Mouse (Mus musculus) myocyte (in vitro differentiated cells): ENCODE measurements around the gene Tef. TPM values are rescaled to one million over a fixed set of nuclear protein-coding genes. Genes with fewer than 3 reads are reported as not detected.

Experiments used
- H3K27me3 ChIP-seq: one replicate; pipeline ENCODE4 v1.6.1; 2011; ENCODE audit not compliant: control insufficient read depth, insufficient read depth, insufficient read length
- H3K36me3 ChIP-seq: one replicate; pipeline ENCODE4 v1.6.1; 2011; ENCODE audit not compliant: control insufficient read depth, insufficient read depth
- H3K4me2 ChIP-seq: one replicate; pipeline ENCODE4 v1.6.1; 2011; ENCODE audit warnings: low read depth, control low read depth
- H3K4me3 ChIP-seq: one replicate; pipeline ENCODE4 v1.5.1; 2011; ENCODE audit warnings: mild to moderate bottlenecking, control low read depth, moderate library complexity
- H3K79me2 ChIP-seq: one replicate; pipeline ENCODE4 v1.6.1; 2011; ENCODE audit not compliant: control insufficient read depth, insufficient read depth
- H3ac ChIP-seq: one replicate; pipeline ENCODE4 v1.6.1; 2011; ENCODE audit not compliant: control insufficient read depth, insufficient read length
- CEBPB ChIP-seq: IDR thresholded peaks from 2 replicates; pipeline ENCODE4 v1.6.1; 2011; ENCODE audit warnings: mild to moderate bottlenecking, moderate library complexity; ENCODE audit not compliant: poor library complexity, insufficient read depth, severe bottlenecking
- E2F4 ChIP-seq: IDR thresholded peaks from one replicate; pipeline ENCODE4 v1.6.1; 2011; ENCODE audit warnings: mild to moderate bottlenecking, control low read depth, moderate library complexity; ENCODE audit not compliant: insufficient read depth
- MAX ChIP-seq: IDR thresholded peaks from one replicate; pipeline ENCODE4 v1.6.1; 2011; ENCODE audit warnings: low read depth, mild to moderate bottlenecking, control low read depth
- MYOD1 ChIP-seq, 3 experiments: IDR thresholded peaks; one replicate each; pipeline ENCODE4 v1.6.1; 2011; ENCODE audit warnings: control low read depth in 2 of 3, low read depth in 2 of 3, mild to moderate bottlenecking in 2 of 3, moderate library complexity in 1 of 3; ENCODE audit not compliant: insufficient read length in 2 of 3, control insufficient read depth in 1 of 3
- MYOG ChIP-seq, 3 experiments: IDR thresholded peaks; one replicate each; pipeline ENCODE4 v1.6.1; 2011; ENCODE audit warnings: control low read depth in 2 of 3, low read depth in 2 of 3, mild to moderate bottlenecking in 2 of 3; ENCODE audit not compliant: insufficient read length in 2 of 3, control insufficient read depth in 1 of 3, insufficient read depth in 1 of 3
- POLR2A ChIP-seq: IDR thresholded peaks from one replicate; pipeline ENCODE4 v1.6.1; 2011; ENCODE audit warnings: low read depth, mild to moderate bottlenecking, control low read depth, moderate library complexity; ENCODE audit not compliant: insufficient read length
- POLR2AphosphoS2 ChIP-seq: IDR thresholded peaks from one replicate; pipeline ENCODE4 v1.6.1; 2011; ENCODE audit warnings: low read depth, control low read depth; ENCODE audit not compliant: insufficient read length
- REST ChIP-seq: IDR thresholded peaks from one replicate; pipeline ENCODE4 v1.6.1; 2011; ENCODE audit warnings: mild to moderate bottlenecking, control low read depth, moderate library complexity; ENCODE audit not compliant: insufficient read depth, insufficient read length
- SRF ChIP-seq: IDR thresholded peaks from one replicate; pipeline ENCODE4 v1.6.1; 2011; ENCODE audit warnings: low read depth; ENCODE audit not compliant: control insufficient read depth, insufficient read length
- TCF12 ChIP-seq: IDR thresholded peaks from one replicate; pipeline ENCODE4 v1.6.1; 2011; ENCODE audit warnings: mild to moderate bottlenecking, control low read depth; ENCODE audit not compliant: poor library complexity, insufficient read depth, severe bottlenecking
- TCF3 ChIP-seq: IDR thresholded peaks from one replicate; pipeline ENCODE4 v1.6.1; 2011; ENCODE audit warnings: low read depth, control low read depth; ENCODE audit not compliant: insufficient read length
- USF1 ChIP-seq: IDR thresholded peaks from one replicate; pipeline ENCODE4 v1.6.1; 2011; ENCODE audit warnings: low read depth, mild to moderate bottlenecking, control low read depth, moderate library complexity
- polyA plus RNA-seq: library from polyadenylated mRNA; unstranded; fragments of >200 nt; fragmentation: generic; extraction: Trizol; gene quantifications from one replicate; pipeline ENCODE4 v1.2.1, GENCODE M21; 2012; ENCODE audit warnings: missing spikeins

Tef gene
- polyA plus RNA-seq, 1 experiment, result 58.4 TPM

DNA sequence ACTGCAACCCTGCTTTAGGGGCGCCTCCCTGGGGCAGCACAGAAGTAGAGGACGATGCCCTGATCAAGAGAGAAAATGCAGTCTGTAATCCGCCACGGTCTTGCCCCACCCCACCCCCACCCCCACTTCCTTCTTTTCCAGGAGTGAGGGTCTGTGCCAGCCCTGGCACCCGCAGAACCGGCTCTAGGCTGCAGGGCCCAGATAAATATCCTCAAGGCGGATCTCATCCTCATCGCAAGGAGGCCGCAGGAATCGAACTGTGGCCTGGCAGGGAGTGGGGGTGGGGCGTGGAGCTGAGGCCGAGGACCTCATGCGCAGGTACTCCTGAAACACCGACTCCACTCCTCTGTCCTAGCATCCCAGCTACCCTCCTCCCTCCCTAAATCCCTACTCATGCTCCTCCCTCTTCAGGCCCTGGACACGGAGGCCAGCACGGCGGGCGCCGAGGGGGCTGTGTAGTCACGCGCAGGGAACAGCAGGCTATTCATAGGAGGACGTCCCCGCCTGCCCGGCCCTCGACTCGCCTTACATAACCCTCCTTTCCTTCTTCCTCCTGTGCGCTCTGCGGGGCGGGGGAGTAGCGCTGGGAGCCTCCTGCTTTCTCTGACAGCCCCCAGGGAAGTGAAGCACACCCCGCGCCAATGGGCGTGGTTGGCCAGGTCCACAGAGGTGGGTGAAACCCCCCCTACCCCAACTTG lies 34.1 kb downstream of the Tef start:
- TF ChIP-seq MYOG (IDR thresholded peaks at IDR 0.05; ENCODE audit: control insufficient read depth in 1 of 3, insufficient read depth in 1 of 3, insufficient read length in 2 of 3, low read depth in 2 of 3) (no peak), USF1 (no peak), MYOD1 (IDR thresholded peaks at IDR 0.05; ENCODE audit: control insufficient read depth in 1 of 3, insufficient read length in 2 of 3, low read depth in 2 of 3) (no peak), MAX (no peak), E2F4 (no peak), TCF12 (no peak), POLR2AphosphoS2 (no peak), POLR2A (no peak), SRF (no peak), TCF3 (no peak), CEBPB (no peak), REST (no peak)
- Histone ChIP-seq H3ac (no peak overlapping the region), H3K27me3 (no peaks in the 10 kb centered on the region), H3K79me2 (no peaks in the 10 kb centered on the region), H3K4me3 (no peak overlapping the region), H3K36me3 (no peaks in the 10 kb centered on the region), H3K4me2 (no peak overlapping the region)

GRCm38 (mm10) chr15:81836966-81837920 lies 35.0 kb downstream of the Tef start:
- no peak overlapping the region for H3K4me3 ChIP-seq
- no peak overlapping the region for H3ac ChIP-seq
- H3K27me3 ChIP-seq, result no peaks in the 10 kb centered on the region
- no peak overlapping the region for H3K4me2 ChIP-seq
- no peaks in the 10 kb centered on the region for H3K36me3 ChIP-seq
- TF ChIP-seq MAX, result no peak
- no peak for TF ChIP-seq TCF12
- no peak for TF ChIP-seq TCF3
- no peak for TF ChIP-seq E2F4
- no peak for TF ChIP-seq MYOD1 (IDR thresholded peaks at IDR 0.05; ENCODE audit: control insufficient read depth in 1 of 3, insufficient read length in 2 of 3, low read depth in 2 of 3)
- no peak for TF ChIP-seq USF1
- TF ChIP-seq CEBPB, result no peak
- no peak for TF ChIP-seq POLR2A
- no peak for TF ChIP-seq SRF
- TF ChIP-seq POLR2AphosphoS2, result no peak
- TF ChIP-seq REST, result no peak
- TF ChIP-seq MYOG (IDR thresholded peaks at IDR 0.05; ENCODE audit: control insufficient read depth in 1 of 3, insufficient read depth in 1 of 3, insufficient read length in 2 of 3, low read depth in 2 of 3), result no peak
- no peaks in the 10 kb centered on the region for H3K79me2 ChIP-seq

DNA sequence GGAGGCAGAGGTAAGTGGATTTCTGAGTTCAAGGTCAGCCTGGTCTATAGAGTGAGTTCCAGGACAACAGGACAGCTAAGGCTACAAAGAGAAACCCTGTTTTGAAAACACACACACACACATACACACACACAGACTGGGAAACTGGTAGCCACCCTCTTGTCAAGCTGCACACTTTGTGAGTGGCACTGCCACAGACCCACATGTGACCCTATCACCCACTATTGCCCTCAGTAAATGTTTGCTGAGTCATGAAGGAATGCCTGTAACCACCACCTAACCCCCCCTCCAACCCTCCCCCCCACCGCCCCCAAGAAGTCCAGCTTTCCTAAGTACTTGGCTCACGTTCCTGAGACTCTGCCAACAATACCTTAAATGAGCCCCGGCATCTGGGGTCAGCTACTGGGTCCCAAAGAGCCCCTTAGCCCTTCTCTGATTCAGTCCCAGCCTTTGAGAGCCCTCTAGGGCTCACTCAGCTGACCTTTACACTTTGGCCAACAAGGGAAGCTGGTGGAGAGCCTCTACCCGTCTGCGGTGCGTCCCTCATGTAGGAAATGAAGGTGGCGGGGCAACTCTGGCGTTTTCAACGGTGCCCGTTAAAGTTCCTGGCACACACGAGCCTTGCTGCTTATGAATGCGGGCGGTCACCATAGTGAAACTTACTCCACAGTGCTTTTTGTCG lies 36.5 kb downstream of the Tef start:
- H3K4me3 ChIP-seq, result no peak overlapping the region
- TF ChIP-seq TCF3, result no peak
- no peak overlapping the region for H3K4me2 ChIP-seq
- no peaks in the 10 kb centered on the region for H3K79me2 ChIP-seq
- no peaks in the 10 kb centered on the region for H3K27me3 ChIP-seq
- H3K36me3 ChIP-seq, result no peaks in the 10 kb centered on the region
- H3ac ChIP-seq, result no peak overlapping the region

DNA sequence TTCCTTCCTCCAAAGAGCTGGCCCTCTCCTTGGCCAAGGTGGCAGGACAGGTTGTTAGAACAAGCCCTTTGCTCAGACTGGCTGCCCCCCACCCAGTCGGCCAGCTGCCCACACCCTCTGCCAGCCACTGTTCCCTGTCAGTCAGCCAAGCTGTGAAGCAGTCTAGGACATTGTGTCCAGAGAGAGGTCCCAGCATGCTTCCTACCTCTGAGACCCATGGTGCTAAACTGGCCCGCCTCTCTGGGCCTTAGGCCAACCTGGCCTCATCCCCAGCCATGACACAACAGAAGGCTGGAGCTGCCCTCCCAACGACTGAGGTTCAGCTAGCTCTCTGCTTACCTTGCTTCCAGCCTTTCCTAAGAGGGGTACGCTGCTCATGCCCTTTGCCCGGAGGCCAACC lies 37.4 kb downstream of the Tef start:
- no peaks in the 10 kb centered on the region for H3K27me3 ChIP-seq
- no peak for TF ChIP-seq MAX
- TF ChIP-seq USF1, result no peak
- TF ChIP-seq TCF3, result no peak
- no peak for TF ChIP-seq POLR2AphosphoS2
- TF ChIP-seq SRF, result no peak
- TF ChIP-seq MYOG (IDR thresholded peaks at IDR 0.05; ENCODE audit: control insufficient read depth in 1 of 3, insufficient read depth in 1 of 3, insufficient read length in 2 of 3, low read depth in 2 of 3), result no peak
- no peak for TF ChIP-seq MYOD1 (IDR thresholded peaks at IDR 0.05; ENCODE audit: control insufficient read depth in 1 of 3, insufficient read length in 2 of 3, low read depth in 2 of 3)
- TF ChIP-seq CEBPB, result no peak
- TF ChIP-seq TCF12, result no peak
- TF ChIP-seq E2F4, result no peak
- TF ChIP-seq REST, result no peak
- TF ChIP-seq POLR2A, result no peak
- no peaks in the 10 kb centered on the region for H3K79me2 ChIP-seq
- H3ac ChIP-seq, result no peak overlapping the region
- no peak overlapping the region for H3K4me3 ChIP-seq
- no peaks in the 10 kb centered on the region for H3K36me3 ChIP-seq
- H3K4me2 ChIP-seq, result peak overlapping the region; percentile 31
